Mouse (Mus musculus) ES-Bruce4 (cell line): ENCODE measurements around the gene Abhd16a. TPM values are rescaled to one million over a fixed set of nuclear protein-coding genes. Genes with fewer than 3 reads are reported as not detected.
A peak's percentile ranks its signal among the peaks of the same experiment; 100 is the strongest.
"Not testable (repeated sequence)": the region's sequence is repeated elsewhere in the genome, so short reads cannot be mapped to it uniquely, and the experiment has no call there.

Experiments used
- H3K27ac ChIP-seq: 2 replicates; pipeline ENCODE4 v1.5.1; 2012; ENCODE audit warnings: low read length, inconsistent platforms; ENCODE audit not compliant: insufficient read depth
- H3K27me3 ChIP-seq: 2 replicates; pipeline ENCODE4 v1.6.1; 2012; ENCODE audit warnings: mild to moderate bottlenecking, low read length, inconsistent platforms; ENCODE audit not compliant: control insufficient read depth, poor library complexity, insufficient read depth, severe bottlenecking
- H3K36me3 ChIP-seq: 2 replicates; pipeline ENCODE4 v1.6.1; 2012; ENCODE audit warnings: inconsistent platforms, mild to moderate bottlenecking, low read length, moderate library complexity; ENCODE audit not compliant: control insufficient read depth, poor library complexity, insufficient read depth, severe bottlenecking
- H3K4me1 ChIP-seq: one replicate; pipeline ENCODE4 v1.8.1; 2011; ENCODE audit warnings: low read length; ENCODE audit not compliant: control insufficient read depth, insufficient read depth
- H3K4me3 ChIP-seq: 2 replicates; pipeline ENCODE4 v1.5.1; 2011; ENCODE audit warnings: low read depth, mild to moderate bottlenecking, low read length
- H3K9ac ChIP-seq: 2 replicates; pipeline ENCODE4 v1.6.1; 2012; ENCODE audit warnings: low read depth, mild to moderate bottlenecking, inconsistent platforms; ENCODE audit not compliant: poor library complexity, severe bottlenecking
- H3K9me3 ChIP-seq: replicated peaks from 2 replicates; pipeline ENCODE4 v1.6.1; 2012; ENCODE audit warnings: mild to moderate bottlenecking, low read length, inconsistent platforms; ENCODE audit not compliant: control insufficient read depth, poor library complexity, insufficient read depth, severe bottlenecking
- CTCF ChIP-seq: IDR thresholded peaks from one replicate; pipeline ENCODE4 v1.8.1; 2011; ENCODE audit warnings: low read depth, low read length
- EP300 ChIP-seq: IDR thresholded peaks from 2 replicates; pipeline ENCODE4 v1.6.1; 2011; ENCODE audit warnings: low read depth, low read length; ENCODE audit not compliant: insufficient read depth
- POLR2A ChIP-seq: IDR thresholded peaks from one replicate; pipeline ENCODE4 v1.8.1; 2011; ENCODE audit warnings: low read length; ENCODE audit not compliant: insufficient read depth
- polyA plus RNA-seq: library from polyadenylated mRNA; stranded (reverse); fragments of >200 nt; gene quantifications from 2 replicates; pipeline ENCODE4 v1.2.4, GENCODE M21; 2011; ENCODE audit warnings: low read depth; ENCODE audit not compliant: missing spikeins, insufficient read depth, insufficient read length

Abhd16a gene
- polyA plus RNA-seq, 1 experiment, result 12.7 TPM

GRCm38 (mm10) chr17:35120745-35121142 is 31.7 kb downstream of the Abhd16a start:
- no peak for TF ChIP-seq EP300
- no peak for TF ChIP-seq POLR2A
- TF ChIP-seq CTCF, result no peak
- no peaks in the 10 kb centered on the region for H3K27me3 ChIP-seq
- peak overlapping the region; percentile 93 for H3K4me3 ChIP-seq
- H3K27ac ChIP-seq, result no peak overlapping the region
- H3K4me1 ChIP-seq, result no peaks in the 10 kb centered on the region
- H3K9ac ChIP-seq, result peak overlapping the region; percentile 93
- no peaks in the 10 kb centered on the region for H3K9me3 ChIP-seq
- H3K36me3 ChIP-seq, result peaks cover 27% of the 10 kb centered on the region

DNA sequence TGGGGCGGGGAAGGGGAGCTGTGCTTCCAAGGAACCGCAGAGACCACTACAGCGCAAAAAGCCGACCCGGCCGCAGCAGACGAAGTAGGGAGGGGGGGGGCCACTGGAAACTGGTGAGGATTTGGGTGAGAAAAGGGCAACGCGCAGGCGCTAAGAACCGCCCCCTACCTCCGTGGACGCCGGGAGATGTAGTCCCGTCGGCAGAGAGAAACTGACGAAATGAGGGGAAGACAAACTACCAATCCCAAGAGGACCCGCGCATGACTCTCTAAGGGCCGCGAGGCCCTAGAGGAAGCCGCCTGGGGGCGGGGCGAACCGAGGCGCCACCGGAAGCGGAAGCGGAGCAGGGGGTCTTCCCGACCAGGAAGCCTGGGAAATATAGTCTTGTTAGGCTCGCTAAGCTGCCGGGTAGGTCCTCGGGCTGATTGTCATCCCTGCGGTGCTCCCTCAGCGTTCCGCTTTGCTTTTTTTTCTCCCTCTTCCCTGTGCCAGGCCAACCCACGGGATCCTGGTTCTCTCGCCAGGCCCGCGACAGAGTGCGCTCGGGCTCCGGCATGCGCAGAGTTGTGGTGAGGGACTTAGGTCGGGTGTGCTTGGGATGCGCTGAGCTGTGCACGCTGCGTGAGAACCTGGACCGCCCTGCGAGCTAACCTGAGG is 32.2 kb downstream of the Abhd16a start, which contains the start of gene Gpank1:
Gpank1 (plus strand) TSS at position 313 of the 657 bp plus-strand sequence.
- peak within 1 kb of the TSS; percentile 71 for H3K27ac ChIP-seq
- H3K36me3 ChIP-seq, result peaks cover 24% of the 10 kb centered on the region
- H3K27me3 ChIP-seq, result no peaks in the 10 kb centered on the region
- no peak for TF ChIP-seq EP300
- TF ChIP-seq POLR2A, result no peak
- TF ChIP-seq CTCF, result no peak
- peak within 1 kb of the TSS; percentile 96 for H3K4me3 ChIP-seq
- no peaks in the 10 kb centered on the region for H3K9me3 ChIP-seq
- peak within 1 kb of the TSS; percentile 93 for H3K9ac ChIP-seq
- H3K4me1 ChIP-seq, result no peaks in the 10 kb centered on the region

GRCm38 (mm10) chr17:35121871-35122303 is 32.8 kb downstream of the Abhd16a start, which contains the start of gene Csnk2b:
TSS of gene Csnk2b (minus strand) at chr17:35122053.
- peaks cover 21% of the 10 kb centered on the region for H3K36me3 ChIP-seq

GRCm38 (mm10) chr17:35123287-35123686 is 34.2 kb downstream of the Abhd16a start:
- H3K4me1 ChIP-seq, H3K27me3 ChIP-seq, H3K27ac ChIP-seq, H3K9me3 ChIP-seq, H3K9ac ChIP-seq, H3K4me3 ChIP-seq: not testable (repeated sequence)
- H3K36me3 ChIP-seq, result peaks cover 12% of the 10 kb centered on the region

More at GRCm38 (mm10) chr17:35121871-35122303, 32.8 kb downstream of the Abhd16a start, which contains the start of gene Csnk2b:
- Histone ChIP-seq H3K27me3 (no peaks in the 10 kb centered on the region), H3K9ac (peak within 1 kb of the TSS; percentile 93), H3K4me1 (no peaks in the 10 kb centered on the region), H3K27ac (peak within 1 kb of the TSS; percentile 71), H3K4me3 (peak within 1 kb of the TSS; percentile 96), H3K9me3 (no peaks in the 10 kb centered on the region)
- no peak for TF ChIP-seq EP300
- no peak for TF ChIP-seq POLR2A
- TF ChIP-seq CTCF, result no peak

DNA sequence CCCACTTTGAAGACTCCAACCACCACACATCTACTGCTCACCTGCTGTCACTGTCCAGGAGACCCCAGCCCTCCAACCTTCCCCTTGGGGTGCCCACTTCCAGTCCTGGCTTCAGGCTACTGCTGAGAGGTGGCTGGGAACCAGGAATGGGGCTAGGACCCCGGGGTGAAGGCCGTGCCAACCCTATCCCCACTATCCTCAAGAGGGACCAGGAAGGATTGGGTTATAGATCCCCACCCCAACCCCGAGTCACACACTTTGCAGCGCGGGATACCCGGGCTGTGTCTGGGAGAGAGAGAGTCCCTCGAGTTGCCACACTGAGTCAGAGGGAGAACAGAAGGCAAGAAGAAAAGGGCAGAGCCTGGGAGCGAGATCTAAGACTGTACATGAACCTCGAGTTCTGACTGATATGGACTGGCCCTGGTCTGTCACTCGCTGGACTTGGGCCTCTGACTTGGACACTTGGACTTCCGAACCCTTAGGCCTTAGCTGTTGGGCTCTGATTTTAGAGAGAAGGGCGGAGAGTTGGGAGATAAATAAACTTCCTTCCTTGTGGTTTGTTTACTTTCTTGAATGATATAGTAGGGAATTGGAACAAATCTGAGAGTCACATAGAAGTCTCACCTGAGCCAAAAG is 35.3 kb downstream of the Abhd16a start:
- not testable (repeated sequence) for H3K9ac ChIP-seq, H3K4me3 ChIP-seq, H3K36me3 ChIP-seq, H3K4me1 ChIP-seq, H3K27ac ChIP-seq, H3K9me3 ChIP-seq, H3K27me3 ChIP-seq

GRCm38 (mm10) chr17:35125081-35125480 is 36.0 kb downstream of the Abhd16a start:
- H3K4me1 ChIP-seq, result no peaks in the 10 kb centered on the region
- H3K9me3 ChIP-seq, result no peaks in the 10 kb centered on the region
- H3K36me3 ChIP-seq, result peaks cover 8% of the 10 kb centered on the region
- H3K27me3 ChIP-seq, result no peaks in the 10 kb centered on the region
- TF ChIP-seq POLR2A (no peak), CTCF (no peak), EP300 (no peak)
- H3K4me3 ChIP-seq, result no peak overlapping the region
- H3K9ac ChIP-seq, result no peak overlapping the region
- no peak overlapping the region for H3K27ac ChIP-seq
